Mouse (Mus musculus): ENCODE results near the gene Hist1h2ae. TPM values are rescaled to one million over a fixed set of nuclear protein-coding genes. Genes with fewer than 3 reads are reported as not detected.
"Not testable (repeated sequence)": the region's sequence is repeated elsewhere in the genome, so short reads cannot be mapped to it uniquely, and the experiment has no call there.

The Hist1h2ae gene
- polyA plus RNA-seq, 1 experiment from 2014 or later, result 139 TPM

GRCm38 (mm10) chr13:23593051-23593770 lies 22.2 kb upstream of the Hist1h2ae start:
- Histone ChIP-seq H3K27ac (no peak overlapping the region), H3K4me2 (replicated peaks) (no peak overlapping the region), H3K36me3 (no peaks in the 10 kb centered on the region), H3K9ac (no peak overlapping the region), H3K4me3 (no peak overlapping the region), H3K4me1 (peaks cover 5% of the 10 kb centered on the region; the same call in 1 of the 2 replicates), H3K27me3 (no peaks in the 10 kb centered on the region), H3K9me3 (no peaks in the 10 kb centered on the region)
- no peak for ATAC-seq (ENCODE audit: insufficient number of reproducible peaks, insufficient read depth, low FRiP score, low TSS enrichment)
- 69% methylated on average over 5 of the region's 5 CpGs for WGBS

DNA sequence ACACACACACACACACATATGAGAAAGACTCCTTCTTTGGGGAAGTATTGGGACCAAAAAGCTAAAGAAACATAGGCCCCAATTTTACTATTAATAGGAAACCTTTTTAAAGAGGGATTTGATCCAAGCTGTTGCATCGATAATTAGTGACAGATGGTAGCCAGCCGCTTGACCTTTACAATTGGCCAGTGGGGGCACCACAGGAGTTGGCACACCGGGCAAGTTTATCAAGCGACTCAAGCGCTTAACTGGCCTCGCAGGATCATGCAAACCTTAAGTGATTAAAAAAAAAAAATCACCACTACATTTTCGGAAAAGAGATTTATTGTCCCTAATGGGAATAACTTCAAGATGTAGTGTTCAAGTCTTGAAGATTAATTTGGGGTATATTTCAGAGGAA lies 21.6 kb upstream of the Hist1h2ae start:
- no peaks in the 10 kb centered on the region for H3K27me3 ChIP-seq
- peaks cover 5% of the 10 kb centered on the region; the same call in 1 of the 2 replicates for H3K4me1 ChIP-seq
- ATAC-seq (ENCODE audit: insufficient number of reproducible peaks, insufficient read depth, low FRiP score, low TSS enrichment), result no peak
- H3K27ac ChIP-seq, result no peak overlapping the region
- H3K9ac ChIP-seq, result no peak overlapping the region
- WGBS, result 72% methylated on average over 7 of the region's 7 CpGs
- H3K9me3 ChIP-seq, result no peaks in the 10 kb centered on the region
- no peaks in the 10 kb centered on the region for H3K36me3 ChIP-seq
- no peak overlapping the region for H3K4me3 ChIP-seq
- H3K4me2 ChIP-seq (replicated peaks), result no peak overlapping the region

- not testable (repeated sequence) for H3K4me2 ChIP-seq (replicated peaks); H3K27me3 ChIP-seq; H3K4me3 ChIP-seq; H3K9me3 ChIP-seq; H3K36me3 ChIP-seq; H3K27ac ChIP-seq; H3K4me1 ChIP-seq; ATAC-seq (ENCODE audit: insufficient number of reproducible peaks, insufficient read depth, low FRiP score, low TSS enrichment); H3K9ac ChIP-seq
- WGBS, result 94% methylated on average over 7 of the region's 7 CpGs
These were observed 20.9 kb upstream of the Hist1h2ae start for GRCm38 (mm10) chr13:23591886-23592285.

GRCm38 (mm10) chr13:23591206-23591605 lies 20.2 kb upstream of the Hist1h2ae start:
- 90% methylated on average over 7 of the region's 7 CpGs for WGBS

DNA sequence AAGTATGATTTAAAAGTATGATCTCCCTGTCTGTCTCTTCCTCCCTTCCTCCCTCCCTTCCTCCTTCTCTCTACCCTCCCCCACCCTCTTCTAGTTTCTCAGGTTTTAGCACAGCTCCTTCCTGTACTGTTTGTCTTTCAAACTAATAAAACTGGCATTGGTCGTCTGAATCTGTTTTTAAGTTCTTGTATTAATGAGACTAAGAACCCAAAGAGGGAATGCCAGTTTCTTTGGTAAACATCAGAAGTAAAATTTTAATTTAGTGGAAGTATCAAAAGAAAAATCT lies 15.9 kb upstream of the Hist1h2ae start:
- H3K27ac ChIP-seq, result peak overlapping the region; percentile 94
- 0 out of 2 replicates have a peak overlapping the region, but pooled peaks have one; percentile 37 for H3K9ac ChIP-seq
- H3K36me3 ChIP-seq, result no peaks in the 10 kb centered on the region
- ATAC-seq (ENCODE audit: insufficient number of reproducible peaks, insufficient read depth, low FRiP score, low TSS enrichment), result no peak
- peaks cover 24% of the 10 kb centered on the region for H3K4me1 ChIP-seq
- H3K4me2 ChIP-seq (replicated peaks), result peak overlapping the region; percentile 74
- WGBS, result 5% methylated on average over 1 of the region's 1 CpGs
- H3K27me3 ChIP-seq, result no peaks in the 10 kb centered on the region
- H3K4me3 ChIP-seq, result peak overlapping the region; percentile 19
- H3K9me3 ChIP-seq, result no peaks in the 10 kb centered on the region

More at GRCm38 (mm10) chr13:23591206-23591605, 20.2 kb upstream of the Hist1h2ae start:
- ATAC-seq (ENCODE audit: insufficient number of reproducible peaks, insufficient read depth, low FRiP score, low TSS enrichment), result no peak
- Histone ChIP-seq H3K9me3 (no peaks in the 10 kb centered on the region), H3K36me3 (no peaks in the 10 kb centered on the region), H3K4me2 (replicated peaks) (no peak overlapping the region), H3K4me1 (peaks cover 8% of the 10 kb centered on the region; the same call in 1 of the 2 replicates), H3K27ac (no peak overlapping the region), H3K9ac (no peak overlapping the region), H3K4me3 (no peak overlapping the region), H3K27me3 (no peaks in the 10 kb centered on the region)

DNA sequence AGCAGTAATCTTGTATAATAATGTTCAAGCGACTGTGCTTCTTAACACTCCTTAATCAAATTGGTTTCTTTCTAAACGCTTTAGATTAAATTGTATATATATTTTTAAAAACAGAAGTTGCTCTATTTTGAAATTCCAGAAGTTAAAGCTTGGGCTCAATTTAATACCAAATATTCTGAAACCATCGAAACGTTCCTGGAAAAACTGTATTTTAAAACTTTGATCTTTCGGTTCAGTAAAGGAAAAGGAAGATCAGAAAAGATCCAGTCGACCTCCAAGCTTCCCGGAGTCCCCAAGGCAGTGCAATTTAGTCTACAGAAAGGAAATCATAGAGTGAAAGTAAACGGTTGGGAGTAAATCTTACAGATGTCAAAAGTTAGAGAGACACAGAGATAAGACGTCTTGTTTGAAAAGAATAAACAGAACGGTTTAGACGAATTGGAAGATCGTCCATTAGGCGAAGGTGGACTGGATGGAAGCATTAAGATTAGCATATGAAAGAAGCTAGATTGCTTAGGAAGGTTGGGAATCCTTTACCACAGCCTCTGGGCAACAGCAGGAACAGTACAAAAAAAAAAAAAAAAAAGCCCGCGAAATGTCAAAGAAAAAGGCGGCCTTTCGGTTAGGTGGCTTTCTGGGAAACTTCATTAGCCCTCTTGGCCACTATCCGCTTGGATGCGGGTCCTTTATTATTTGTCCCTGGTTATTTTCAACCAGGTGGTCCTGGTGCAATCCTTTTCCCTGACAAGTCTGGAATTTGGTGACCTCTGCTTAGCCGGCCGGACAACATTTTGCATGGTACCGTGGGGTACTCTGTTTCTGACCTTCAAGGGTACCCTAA lies 15.3 kb upstream of the Hist1h2ae start:
- H3K27me3 ChIP-seq, result no peaks in the 10 kb centered on the region
- no peaks in the 10 kb centered on the region for H3K36me3 ChIP-seq
- H3K4me2 ChIP-seq (replicated peaks), result peak overlapping the region; percentile 74
- no peak for ATAC-seq (ENCODE audit: insufficient number of reproducible peaks, insufficient read depth, low FRiP score, low TSS enrichment)
- H3K9ac ChIP-seq, result peak overlapping the region; percentile 37; the same call in 1 of the 2 replicates
- H3K4me3 ChIP-seq, result peak overlapping the region; percentile 19
- H3K9me3 ChIP-seq, result no peaks in the 10 kb centered on the region
- H3K27ac ChIP-seq, result peak overlapping the region; percentile 94
- H3K4me1 ChIP-seq, result peaks cover 24% of the 10 kb centered on the region
- 2% methylated on average over 22 of the region's 22 CpGs for WGBS

- not testable (repeated sequence) for H3K9me3 ChIP-seq, H3K27me3 ChIP-seq, H3K36me3 ChIP-seq
- peak overlapping the region; percentile 66 for H3K9ac ChIP-seq
- H3K4me3 ChIP-seq, result peak overlapping the region; percentile 45
- WGBS, result 0% methylated on average over 29 of the region's 36 CpGs
- H3K27ac ChIP-seq, result peak overlapping the region; percentile 98
- peaks cover 24% of the 10 kb centered on the region for H3K4me1 ChIP-seq
- ATAC-seq (ENCODE audit: insufficient number of reproducible peaks, insufficient read depth, low FRiP score, low TSS enrichment), result peak; percentile 88
- H3K4me2 ChIP-seq (replicated peaks), result peak overlapping the region; percentile 74
These were observed 14.6 kb upstream of the Hist1h2ae start for GRCm38 (mm10) chr13:23585442-23586098.

DNA sequence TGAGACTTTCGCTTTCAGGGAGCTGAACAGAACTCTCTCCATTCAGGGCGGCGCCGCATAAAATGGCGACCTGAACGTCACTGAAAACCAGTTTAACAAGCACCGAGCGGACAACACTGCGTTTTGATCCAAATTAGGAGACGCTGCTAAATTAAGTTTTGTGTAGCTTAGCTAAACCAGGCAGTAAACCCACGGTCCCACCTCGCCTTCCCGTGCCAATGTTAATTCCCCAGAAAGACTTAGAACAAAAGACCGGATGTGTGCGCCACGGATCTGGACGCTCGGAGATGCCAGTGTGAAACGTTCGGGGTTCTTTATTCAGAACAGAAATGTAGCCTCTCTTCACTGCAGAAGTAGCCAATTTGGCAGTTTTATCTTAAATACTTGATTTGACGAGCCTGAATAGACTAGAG lies 14.0 kb upstream of the Hist1h2ae start:
- no peak for ATAC-seq (ENCODE audit: insufficient number of reproducible peaks, insufficient read depth, low FRiP score, low TSS enrichment)
- no peaks in the 10 kb centered on the region for H3K27me3 ChIP-seq
- peak overlapping the region; percentile 74 for H3K4me2 ChIP-seq (replicated peaks)
- peaks cover 24% of the 10 kb centered on the region for H3K4me1 ChIP-seq
- WGBS, result under 1% methylated on average over 21 of the region's 21 CpGs
- no peaks in the 10 kb centered on the region for H3K9me3 ChIP-seq
- H3K36me3 ChIP-seq, result no peaks in the 10 kb centered on the region
- peak overlapping the region; percentile 66 for H3K9ac ChIP-seq
- H3K4me3 ChIP-seq, result peak overlapping the region; percentile 45
- peak overlapping the region; percentile 98 for H3K27ac ChIP-seq

GRCm38 (mm10) chr13:23584331-23584730 lies 13.3 kb upstream of the Hist1h2ae start:
- peaks cover 24% of the 10 kb centered on the region for H3K4me1 ChIP-seq
- H3K27me3 ChIP-seq, result no peaks in the 10 kb centered on the region
- peak overlapping the region; percentile 66 for H3K9ac ChIP-seq
- ATAC-seq (ENCODE audit: insufficient number of reproducible peaks, insufficient read depth, low FRiP score, low TSS enrichment), result no peak
- peak overlapping the region; percentile 98 for H3K27ac ChIP-seq
- peak overlapping the region; percentile 45 for H3K4me3 ChIP-seq
- no peaks in the 10 kb centered on the region for H3K9me3 ChIP-seq
- H3K36me3 ChIP-seq, result no peaks in the 10 kb centered on the region
- H3K4me2 ChIP-seq (replicated peaks), result peak overlapping the region; percentile 74

DNA sequence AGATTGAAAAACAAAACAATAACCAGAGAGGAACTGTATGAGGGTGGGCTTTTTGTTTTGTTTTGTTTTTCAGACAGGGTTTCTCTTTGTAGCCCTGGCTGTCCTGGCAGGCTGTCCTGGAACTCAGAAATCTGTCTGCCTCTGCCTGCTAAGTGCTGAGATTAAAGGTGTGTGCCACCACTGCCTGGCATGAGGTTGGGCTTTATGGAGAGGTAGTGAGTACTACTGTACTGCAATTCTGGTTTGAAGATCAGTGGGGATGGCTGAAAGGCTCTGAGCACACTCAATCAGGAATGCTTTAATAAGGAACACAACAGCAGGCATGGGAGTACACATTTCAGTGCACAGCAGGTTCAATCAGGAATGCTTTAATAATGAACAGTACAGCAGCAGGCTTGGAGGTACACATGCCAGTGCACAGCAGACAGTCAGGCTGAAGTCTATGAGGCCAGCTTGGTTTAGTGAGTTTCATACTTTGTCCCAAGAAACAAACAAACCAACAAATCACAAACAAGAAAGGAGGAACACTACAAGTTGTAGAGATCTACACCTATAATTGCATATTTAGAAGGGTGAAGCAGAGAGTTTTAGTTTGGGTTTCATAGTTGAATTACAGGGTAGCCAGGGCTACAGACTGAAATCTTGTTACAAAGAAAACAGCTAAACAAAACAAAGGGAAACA lies 12.5 kb upstream of the Hist1h2ae start:
- H3K4me3 ChIP-seq, result no peak overlapping the region
- H3K9ac ChIP-seq, result no peak overlapping the region
- H3K27me3 ChIP-seq, result no peaks in the 10 kb centered on the region
- peaks cover 24% of the 10 kb centered on the region for H3K4me1 ChIP-seq
- ATAC-seq (ENCODE audit: insufficient number of reproducible peaks, insufficient read depth, low FRiP score, low TSS enrichment), result no peak
- H3K27ac ChIP-seq, result peak overlapping the region; percentile 92
- H3K9me3 ChIP-seq, result no peaks in the 10 kb centered on the region
- H3K4me2 ChIP-seq (replicated peaks), result peak overlapping the region; percentile 13; the same call in 1 of the 2 replicates
- H3K36me3 ChIP-seq, result no peaks in the 10 kb centered on the region
